Comparison of ENCODE assay signal across 11 mouse cellular contexts in the genomic region with DNA sequence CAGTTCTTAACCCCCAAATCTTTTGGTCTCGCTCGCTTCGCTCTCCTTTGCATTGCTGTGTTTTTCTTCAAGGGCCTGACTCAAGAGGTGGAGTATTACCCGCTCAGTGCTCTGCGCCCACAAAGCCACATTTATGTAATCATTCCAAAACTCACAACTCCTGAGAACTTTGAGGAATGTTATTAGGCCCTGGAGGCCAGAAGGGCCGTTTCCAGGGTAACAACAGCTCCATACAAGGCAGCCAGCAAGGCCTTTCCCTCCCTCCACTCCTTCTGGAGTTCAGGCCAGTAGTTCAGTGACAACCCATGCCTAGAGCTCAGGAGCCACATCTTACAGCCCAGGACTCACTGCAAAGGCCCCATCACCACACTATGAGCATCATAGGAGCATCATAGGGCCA.
DNase-seq lines count a peak whose midpoint lies in the region; ATAC-seq and TF ChIP-seq lines count a peak whose summit lies in the region.
"Had no signal": no experiment of that assay in that cellular context is flagged by ENCODE, and none has a peak within 500 bp of the region (broad histone marks: within the 10 kb centered on the region; RNA-seq: fewer than 3 reads in every experiment).

No protein-coding gene starts in this region.

- no peaks in the 10 kb centered on the region for H3K9me3 ChIP-seq in midbrain, embryonic 10.5 days (replicated peaks)
- H3K9me3 ChIP-seq in midbrain, embryonic 13.5 days = no peaks in the 10 kb centered on the region
- H3K9me3 ChIP-seq: embryonic facial prominence, embryonic 12.5 days; heart, embryonic 15.5 days had no signal

- peaks cover 29% of the 10 kb centered on the region for H3K4me1 ChIP-seq in midbrain, embryonic 10.5 days
- peaks cover 12% of the 10 kb centered on the region for H3K4me1 ChIP-seq in midbrain, embryonic 13.5 days (replicated peaks)
- no peaks in the 10 kb centered on the region for H3K4me1 ChIP-seq in kidney, adult 2 months (ENCODE audit: control insufficient read depth, insufficient read depth, low read length)
- H3K4me1 ChIP-seq: embryonic facial prominence, embryonic 12.5 days had no signal

- ATAC-seq in midbrain, embryonic 13.5 days = no peak

- no peak overlapping the region for H3K4me2 ChIP-seq in midbrain, embryonic 13.5 days (replicated peaks)
- H3K4me2 ChIP-seq: embryonic facial prominence, embryonic 12.5 days; heart, embryonic 15.5 days had no signal

- no peak for TF ChIP-seq POLR2A in kidney, adult 2 months (IDR thresholded peaks at IDR 0.05; ENCODE audit: low read depth, low read length)

- H3K27me3 ChIP-seq in midbrain, embryonic 10.5 days (ENCODE audit: low read depth, poor library complexity, severe bottlenecking) = peaks cover 83% of the 10 kb centered on the region
- peaks cover 3% of the 10 kb centered on the region; the same call in 1 of the 2 replicates for H3K27me3 ChIP-seq in midbrain, embryonic 13.5 days
- H3K27me3 ChIP-seq in kidney, adult 2 months (replicated peaks; ENCODE audit: control insufficient read depth, insufficient read depth, low read length) = no peaks in the 10 kb centered on the region

- no peak for DNase-seq in midbrain, embryonic 10.5 days (ENCODE audit: low spot score)
- peak; percentile 54 for DNase-seq in kidney, adult 2 months
- peak; percentile 55 to 67 for DNase-seq in lung, adult 18-20 months
- no peak for DNase-seq in urinary bladder, postnatal 14 days (ENCODE audit: low spot score)
- no peak for DNase-seq in thymus, postnatal 14 days
- DNase-seq in cerebellum, postnatal 14 days = no peak
- DNase-seq: layer of hippocampus, adult 9-11 months; liver had no signal

- H3K4me3 ChIP-seq in midbrain, embryonic 10.5 days = no peak overlapping the region
- no peak overlapping the region for H3K4me3 ChIP-seq in midbrain, embryonic 13.5 days (replicated peaks)
- no peak overlapping the region for H3K4me3 ChIP-seq in kidney, adult 2 months (ENCODE audit: insufficient read depth, low read depth, low read length)
- H3K4me3 ChIP-seq: embryonic facial prominence, embryonic 12.5 days; heart, embryonic 15.5 days had no signal

- no peak for TF ChIP-seq CTCF in kidney, adult 2 months (conservative IDR thresholded peaks at IDR 0.05; ENCODE audit: insufficient read depth, insufficient read length, low read depth, low read length)

- WGBS in midbrain, embryonic 10.5 days = 70% methylated on average over 6 of the region's 6 CpGs
- 66% methylated on average over 6 of the region's 6 CpGs for WGBS in midbrain, embryonic 13.5 days
- 57% methylated on average over 6 of the region's 6 CpGs for WGBS in kidney, adult 2 months

- no peaks in the 10 kb centered on the region for H3K36me3 ChIP-seq in midbrain, embryonic 10.5 days
- H3K36me3 ChIP-seq in midbrain, embryonic 13.5 days = no peaks in the 10 kb centered on the region
- H3K36me3 ChIP-seq in kidney, adult 2 months (ENCODE audit: control insufficient read depth, insufficient read depth, low read length) = no peaks in the 10 kb centered on the region
- H3K36me3 ChIP-seq: embryonic facial prominence, embryonic 12.5 days; heart, embryonic 15.5 days had no signal

- H3K9ac ChIP-seq in midbrain, embryonic 13.5 days (replicated peaks) = no peak overlapping the region
- H3K9ac ChIP-seq: embryonic facial prominence, embryonic 12.5 days; heart, embryonic 15.5 days had no signal

- 0 out of 2 replicates have a peak overlapping the region, but pooled peaks have one; percentile 17 for H3K27ac ChIP-seq in midbrain, embryonic 10.5 days (replicated peaks)
- H3K27ac ChIP-seq in midbrain, embryonic 13.5 days = no peak overlapping the region
- no peak overlapping the region for H3K27ac ChIP-seq in kidney, adult 2 months (ENCODE audit: insufficient read depth, low read depth, low read length)
- H3K27ac ChIP-seq: embryonic facial prominence, embryonic 12.5 days; heart, embryonic 15.5 days had no signal

Comparison
In these comparisons a context has a peak if more than half of its experiments do, and no peak if none do; other contexts are left out.
1. DNase-seq: peak in kidney, adult 2 months (single experiment) and lung, adult 18-20 months (2 of 2); none in midbrain, embryonic 10.5 days (single experiment), urinary bladder, postnatal 14 days (single experiment), thymus, postnatal 14 days (single experiment) and cerebellum, postnatal 14 days (0 of 2).